Mouse (Mus musculus): Measurements from ENCODE around the gene Tmcc3.

Gene Tmcc3

DNA sequence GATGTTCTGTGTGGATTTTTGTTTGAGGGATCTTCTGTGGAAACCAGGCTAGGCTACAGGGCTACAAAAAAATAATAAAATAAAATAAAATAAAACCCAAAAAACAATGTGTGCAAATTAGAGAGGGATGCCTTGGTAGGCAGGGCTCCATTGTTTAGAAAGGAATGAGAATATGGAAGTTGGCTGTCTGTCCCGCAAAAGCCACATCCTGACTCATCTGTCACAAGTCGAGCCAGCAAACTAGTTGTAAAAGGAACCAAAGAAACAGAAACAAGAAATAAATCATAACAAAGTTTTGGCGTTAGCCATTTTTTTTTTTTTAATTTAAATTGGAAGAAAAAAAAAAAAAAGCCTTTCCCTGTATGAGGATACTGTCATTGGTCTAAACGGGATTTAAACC, 105.9 kb downstream of the Tmcc3 start:
- peak; percentile 13 for DNase-seq (ENCODE audit: low spot score)

DNA sequence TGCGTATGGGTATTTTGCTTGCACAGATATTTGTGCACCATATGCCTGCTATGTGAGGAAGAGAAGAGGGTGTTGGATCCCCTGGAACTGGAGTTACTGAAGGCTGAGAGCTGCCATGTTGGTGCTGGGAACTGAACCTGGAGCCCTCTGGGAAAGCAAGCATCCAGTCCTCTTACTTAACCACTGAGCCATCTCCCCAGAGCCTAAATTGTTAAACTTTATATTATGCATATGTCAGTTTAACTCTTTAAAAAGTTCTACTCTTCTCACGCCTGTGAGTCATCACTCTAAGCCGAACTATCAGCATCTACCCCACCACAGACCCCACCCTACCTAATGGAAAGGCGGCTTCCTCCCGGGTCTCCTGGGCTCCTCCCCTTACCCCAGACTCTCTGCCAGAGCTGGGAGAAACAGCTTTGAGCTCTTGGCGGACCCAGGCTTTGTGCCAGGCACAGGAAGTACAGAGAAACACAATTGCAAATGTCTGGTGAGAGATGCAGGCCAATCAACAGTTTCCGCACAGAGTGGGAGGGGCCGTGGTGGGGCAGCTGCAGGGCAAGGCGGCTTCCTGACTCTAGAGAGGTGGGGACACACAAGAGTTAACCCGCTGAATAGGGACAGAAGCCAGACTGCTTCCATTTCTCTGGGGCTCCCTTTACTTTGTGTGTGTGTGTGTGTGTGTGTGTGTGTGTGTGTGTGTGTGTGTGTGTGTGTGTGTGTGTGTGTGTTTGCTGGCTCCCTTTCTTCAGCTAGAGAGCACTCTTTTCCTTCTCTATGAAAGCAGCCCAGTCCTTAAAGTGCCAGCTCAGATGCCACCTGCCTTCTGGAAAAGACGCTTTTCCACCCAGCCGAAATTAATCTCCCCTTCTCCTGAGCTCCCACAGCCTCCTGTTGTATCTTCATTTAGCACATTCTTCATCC, 114.5 kb downstream of the Tmcc3 start:
- peak; percentile 85 for DNase-seq (ENCODE audit: low spot score)

DNA sequence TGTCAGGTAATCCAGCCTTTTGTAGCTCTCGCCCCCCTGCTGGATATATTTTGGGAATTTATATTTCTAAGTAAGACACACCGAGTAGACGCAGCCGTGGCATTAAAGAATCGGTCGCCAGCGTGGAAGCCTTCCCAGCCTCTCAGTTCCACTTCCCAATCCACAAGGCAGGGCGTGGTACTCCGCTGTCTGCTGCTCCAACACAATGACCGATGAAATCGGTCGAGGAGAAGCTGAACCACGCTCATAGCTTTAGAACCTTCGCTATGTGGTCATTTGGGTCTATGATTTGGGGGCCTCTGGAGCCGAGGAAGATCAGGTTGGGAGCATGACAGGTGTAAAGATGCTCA, 115.1 kb downstream of the Tmcc3 start:
- no peak for DNase-seq (ENCODE audit: low spot score)

GRCm38 (mm10) chr10:94428186-94428942, 116.6 kb downstream of the Tmcc3 start:
- DNase-seq (ENCODE audit: low spot score) = no peak

DNA sequence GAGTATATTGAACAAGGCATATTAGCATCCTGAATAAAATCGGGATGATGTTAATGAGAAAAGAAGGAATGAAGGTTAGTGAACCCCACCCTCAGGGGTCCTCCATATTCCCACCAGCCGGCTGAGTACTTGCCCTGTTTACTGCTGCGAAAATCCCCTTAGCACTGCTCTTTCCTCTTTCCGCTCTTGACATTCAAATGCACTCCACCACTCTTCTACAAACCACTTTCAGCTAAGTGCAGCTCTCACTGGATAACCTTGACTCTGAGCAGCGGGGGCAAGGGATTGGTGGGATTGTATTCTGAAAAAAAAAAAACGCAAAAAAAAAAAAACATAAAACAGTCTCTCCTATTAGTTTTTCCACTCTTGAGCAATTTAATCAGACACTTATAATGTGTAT, 118.8 kb downstream of the Tmcc3 start:
- no peak for DNase-seq (ENCODE audit: low spot score)

DNA sequence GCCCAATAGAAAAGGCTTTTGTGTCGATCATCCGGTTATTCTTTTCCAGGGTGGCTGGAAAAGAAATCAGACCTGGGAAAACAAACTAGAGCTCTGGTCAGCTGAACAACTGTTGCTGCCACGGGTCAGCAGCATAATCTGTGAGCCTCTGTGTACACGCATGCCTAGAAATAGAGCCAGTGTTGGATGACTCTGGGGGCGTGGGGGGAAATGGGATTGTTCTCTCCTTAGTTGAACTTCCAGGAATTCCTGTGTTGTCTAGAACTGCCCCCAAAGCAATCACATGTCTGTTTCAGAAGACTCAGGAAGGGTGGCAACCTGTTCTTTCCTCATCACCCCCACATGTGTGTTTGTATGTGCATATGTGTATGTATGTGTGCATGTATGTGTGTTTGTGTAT, 121.2 kb downstream of the Tmcc3 start:
- no peak for DNase-seq (ENCODE audit: low spot score)

- no peak for DNase-seq (ENCODE audit: low spot score)
Measured at GRCm38 (mm10) chr10:94433901-94434300, 122.2 kb downstream of the Tmcc3 start.

DNA sequence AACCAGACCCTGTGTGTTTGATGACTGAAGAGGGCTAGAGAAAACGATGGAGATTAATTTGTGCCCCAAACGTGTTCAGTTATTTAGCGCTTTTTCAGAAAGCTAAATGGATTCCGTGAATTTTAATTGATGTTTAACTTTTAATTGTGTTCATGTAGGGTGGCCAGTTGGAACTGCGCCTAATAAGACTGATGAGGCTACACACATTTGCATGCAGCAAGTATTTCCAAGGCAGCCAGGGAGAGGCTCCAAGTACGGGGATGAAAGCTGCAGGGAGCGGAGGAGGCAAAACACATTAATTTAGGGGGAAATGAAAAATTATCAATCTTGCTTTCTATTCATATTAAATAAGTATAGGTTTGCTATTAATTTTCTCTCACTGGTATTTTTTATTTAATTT, 131.0 kb downstream of the Tmcc3 start:
- DNase-seq (ENCODE audit: low spot score) = no peak

- no peak for DNase-seq (ENCODE audit: low spot score)
Measured at GRCm38 (mm10) chr10:94443453-94443852, 131.7 kb downstream of the Tmcc3 start.

DNA sequence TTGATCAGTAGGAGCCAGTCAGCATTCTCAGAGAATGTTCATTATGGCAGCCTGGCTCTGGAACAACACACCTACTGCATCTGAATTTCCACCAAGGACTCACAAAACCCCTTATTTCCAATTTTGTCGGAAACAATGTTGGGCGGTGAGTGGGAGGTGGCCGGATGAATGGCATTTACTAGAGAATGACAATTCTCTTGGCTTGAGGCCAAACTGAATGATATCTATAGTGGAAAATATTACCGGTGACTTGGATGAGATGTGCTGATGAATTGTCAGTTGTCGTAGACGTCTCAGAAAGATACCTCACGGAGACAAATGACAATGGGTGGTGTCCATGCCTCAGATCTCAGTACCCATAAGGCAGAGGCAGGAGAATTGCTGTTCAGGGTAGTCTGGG, 133.4 kb downstream of the Tmcc3 start:
- DNase-seq (ENCODE audit: low spot score) = no peak

DNA sequence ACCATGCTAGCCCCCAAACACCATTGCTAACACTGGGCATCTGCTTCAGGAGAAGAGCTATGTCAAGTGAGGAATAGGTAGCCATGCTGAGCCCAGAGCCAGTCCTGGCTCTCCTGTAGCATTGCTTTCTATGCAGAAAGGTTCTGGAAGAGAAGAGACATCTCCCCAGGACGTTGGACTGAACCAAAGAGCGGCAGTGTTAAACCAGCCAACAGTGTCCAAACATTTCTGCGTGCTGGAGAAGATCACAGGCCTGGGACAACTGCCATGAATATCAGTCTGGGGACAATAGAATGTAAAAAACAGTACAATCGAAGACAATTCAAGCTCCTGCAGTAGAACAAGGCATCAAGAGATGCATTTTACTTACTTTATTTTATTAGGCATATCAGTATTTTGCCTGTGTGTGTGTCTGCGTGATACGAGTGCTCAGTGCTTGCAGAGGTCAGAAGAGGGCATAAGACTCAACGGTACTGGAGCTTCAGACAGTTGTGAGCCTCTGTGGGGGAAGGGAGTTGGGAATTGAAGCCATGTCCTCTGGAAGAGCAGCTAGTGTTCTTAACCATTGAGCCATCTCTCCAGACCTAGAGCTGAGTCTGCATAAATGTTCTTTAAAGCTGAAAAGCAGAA, 134.7 kb downstream of the Tmcc3 start:
- no peak for DNase-seq (ENCODE audit: low spot score)

GRCm38 (mm10) chr10:94449676-94450075, 137.9 kb downstream of the Tmcc3 start:
- DNase-seq (ENCODE audit: low spot score) = no peak

DNA sequence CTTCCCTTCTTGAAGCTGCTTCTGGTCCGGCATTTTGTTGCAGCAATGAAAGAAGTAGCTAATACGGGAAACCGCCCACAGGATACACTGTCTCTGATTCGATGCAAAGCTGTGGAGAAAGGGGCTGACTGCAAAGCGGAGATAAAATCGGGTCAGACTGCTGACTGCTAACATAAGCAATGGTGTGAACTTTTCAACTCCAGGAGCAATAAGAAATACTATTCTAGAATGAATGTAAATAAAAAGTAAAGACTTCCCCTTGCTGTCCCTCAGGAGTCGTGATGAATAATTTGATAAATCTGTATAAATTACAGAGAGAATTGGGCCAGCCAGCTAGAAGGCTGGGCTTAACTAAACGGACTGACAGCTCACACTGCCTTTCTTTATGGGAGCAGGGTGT, 139.0 kb downstream of the Tmcc3 start:
- no peak for DNase-seq (ENCODE audit: low spot score)

DNA sequence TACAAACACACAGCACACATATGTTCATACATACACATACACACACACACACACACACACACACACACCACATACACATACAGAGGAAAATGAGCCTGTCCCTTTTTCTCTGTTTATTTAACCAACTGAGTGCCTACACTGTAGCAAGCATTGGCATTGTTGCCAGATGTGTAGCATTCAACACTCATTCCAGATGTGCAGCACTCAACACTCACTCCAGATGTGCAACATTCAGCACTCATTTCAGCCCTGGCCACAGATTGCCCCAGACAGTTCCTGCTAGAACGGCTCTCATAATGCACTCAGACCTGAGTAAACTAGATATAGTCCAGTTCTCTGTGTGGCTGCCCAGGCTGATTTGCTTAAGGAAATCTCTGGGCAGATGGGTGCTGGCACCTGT, 145.7 kb downstream of the Tmcc3 start:
- no peak for DNase-seq (ENCODE audit: low spot score)

DNA sequence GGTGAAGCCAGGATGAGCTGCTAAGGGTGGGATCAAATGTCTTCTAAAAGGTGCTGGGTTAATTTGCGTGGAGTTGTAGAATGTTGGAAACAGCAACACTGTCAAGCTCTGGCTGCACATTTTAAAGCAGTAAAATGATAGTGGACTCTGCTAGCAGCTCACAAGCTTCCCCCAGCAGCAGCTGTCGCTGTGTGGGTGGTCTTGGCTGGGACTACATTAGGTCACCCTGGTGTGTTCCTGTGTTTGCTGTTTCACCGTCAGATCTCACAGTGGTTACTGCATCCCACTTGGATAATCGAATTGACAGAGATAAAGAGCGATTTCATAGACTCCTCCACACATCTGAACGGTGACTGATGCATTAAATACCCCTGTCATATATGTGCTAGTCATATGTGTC, 146.9 kb downstream of the Tmcc3 start:
- no peak for DNase-seq (ENCODE audit: low spot score)

DNA sequence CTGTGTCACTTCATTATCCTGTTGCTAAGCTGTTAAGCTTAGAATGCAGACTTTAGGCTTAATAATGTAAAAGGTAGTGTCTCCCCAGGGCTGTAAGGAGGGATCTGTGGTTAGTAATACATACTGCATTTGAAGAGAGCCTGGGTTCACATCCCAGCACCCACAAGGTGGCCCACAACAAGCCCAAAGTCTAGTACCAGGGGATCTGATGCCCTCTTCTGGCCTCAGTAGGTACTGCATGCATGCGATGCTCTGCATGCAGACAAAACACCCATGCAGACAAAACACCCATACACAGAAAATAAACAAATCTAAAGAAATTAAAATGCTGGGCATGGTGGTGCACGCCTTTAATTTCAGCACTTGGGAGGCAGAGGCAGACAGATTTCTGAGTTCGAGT, 149.6 kb downstream of the Tmcc3 start:
- DNase-seq (ENCODE audit: low spot score) = no peak

DNA sequence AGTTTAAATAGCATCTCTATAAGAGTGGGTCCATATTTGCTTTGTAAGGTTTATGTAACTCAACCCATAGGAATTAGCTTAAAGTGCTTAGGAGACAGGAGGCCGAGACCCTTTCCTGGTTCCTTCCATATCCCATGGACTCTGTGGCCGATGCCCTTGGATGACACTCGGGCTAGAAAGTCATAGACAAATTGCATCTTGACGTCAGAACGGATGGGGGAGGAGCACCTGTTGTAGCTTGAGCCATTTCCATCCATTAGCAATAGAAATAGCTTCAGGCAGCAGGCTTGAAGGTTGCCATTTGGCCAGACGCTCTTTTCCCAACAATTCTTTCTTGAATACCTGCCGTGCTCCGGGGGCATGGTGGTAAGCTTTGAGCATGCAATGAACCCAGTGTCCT, 150.1 kb downstream of the Tmcc3 start:
- no peak for DNase-seq (ENCODE audit: low spot score)

- no peak for DNase-seq (ENCODE audit: low spot score)
Measured at GRCm38 (mm10) chr10:94462386-94463064, 150.8 kb downstream of the Tmcc3 start.

DNA sequence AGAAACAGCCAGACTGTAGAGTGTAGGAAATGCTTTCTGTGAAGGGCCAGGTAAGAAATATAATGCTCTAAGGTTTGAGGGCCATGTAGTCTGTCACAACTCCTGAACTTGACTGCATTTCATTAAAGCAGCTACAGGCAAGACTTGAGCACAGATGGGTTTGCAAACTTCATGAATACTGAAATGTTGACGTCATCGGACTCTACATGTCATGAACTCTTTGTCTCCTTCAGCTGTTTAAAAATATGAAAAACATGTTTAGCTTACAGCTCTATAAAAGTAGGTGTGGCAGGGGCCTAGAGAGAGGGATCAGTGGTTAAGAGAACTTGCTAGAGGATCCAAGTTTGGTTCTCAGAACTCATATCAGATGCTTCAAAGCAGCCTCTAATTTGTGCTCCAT, 151.7 kb downstream of the Tmcc3 start:
- no peak for DNase-seq (ENCODE audit: low spot score)

DNA sequence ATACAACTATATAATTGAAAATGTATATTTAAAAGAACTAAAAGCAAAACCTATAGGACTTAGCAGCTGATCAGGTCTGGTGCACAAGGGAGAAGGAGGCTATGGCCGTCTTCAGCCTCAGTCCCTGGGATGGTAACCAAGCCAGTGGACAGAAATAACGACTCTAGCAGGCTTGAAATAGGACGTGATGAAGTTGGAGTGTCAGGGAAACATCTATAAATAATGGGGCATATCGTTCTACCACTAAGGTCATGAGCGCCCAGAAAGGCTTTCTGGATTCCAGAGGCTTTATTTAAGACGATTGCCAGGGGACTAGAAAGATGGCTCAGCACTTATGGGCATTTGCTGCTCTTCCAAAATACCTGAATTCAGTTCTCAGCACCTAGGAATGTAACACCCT, 153.9 kb downstream of the Tmcc3 start:
- DNase-seq (ENCODE audit: low spot score) = no peak

GRCm38 (mm10) chr10:94466313-94466712, 154.6 kb downstream of the Tmcc3 start:
- DNase-seq (ENCODE audit: low spot score) = no peak

DNA sequence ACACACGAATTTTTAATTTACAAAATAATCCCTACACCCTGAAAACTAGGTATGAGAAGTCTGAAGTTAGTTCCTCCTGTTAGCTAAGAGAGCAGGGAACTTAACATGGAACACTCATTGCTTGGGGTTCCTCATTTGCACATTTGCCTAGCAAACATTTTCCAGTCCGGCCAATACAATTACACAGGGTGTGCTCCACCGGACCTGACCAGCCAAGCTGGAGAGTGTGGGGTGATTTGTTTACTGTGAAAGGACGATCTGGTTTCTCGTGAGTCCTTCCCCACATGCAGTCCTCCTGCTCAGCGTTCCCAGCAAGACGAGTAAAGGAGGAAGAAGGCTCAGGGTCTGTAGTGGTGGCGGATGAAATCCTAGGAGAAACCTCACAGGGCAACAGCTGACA, 159.7 kb downstream of the Tmcc3 start:
- DNase-seq (ENCODE audit: low spot score) = no peak
